Mouse (Mus musculus): Measurements from ENCODE around the gene Fancc. TPM values are rescaled to one million over a fixed set of nuclear protein-coding genes. Genes with fewer than 3 reads are reported as not detected.
A peak's percentile ranks its signal among the peaks of the same experiment; 100 is the strongest.

The Fancc gene
- polyA plus RNA-seq, 1 experiment, result 18.6 TPM

DNA sequence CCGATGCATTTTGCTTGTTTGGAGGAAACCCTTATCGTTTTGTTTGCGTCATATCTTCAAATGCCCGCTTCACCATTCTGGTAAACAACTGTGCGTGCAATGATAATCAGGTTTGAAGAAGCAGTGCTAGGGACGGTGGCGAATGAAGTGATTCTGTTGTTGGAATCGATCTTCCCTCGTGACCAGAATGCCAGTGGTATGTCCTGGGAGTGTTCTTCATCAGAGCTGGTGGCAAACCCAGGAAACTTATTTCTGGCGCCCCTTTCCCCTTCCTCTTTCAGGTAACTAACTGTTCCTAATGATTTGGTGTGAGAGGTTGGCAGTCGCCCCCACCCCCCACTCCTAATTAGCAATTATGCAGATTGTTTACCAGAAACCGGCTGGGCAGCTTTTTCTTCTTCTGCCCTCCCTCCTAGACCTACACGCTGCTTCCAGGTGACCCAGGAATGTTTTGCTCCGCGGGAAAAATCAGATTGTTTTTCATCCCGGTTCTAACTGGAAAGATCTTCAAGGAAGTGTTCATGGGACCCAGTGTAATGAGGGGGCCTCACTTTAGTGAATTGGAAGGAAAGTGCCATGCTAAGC lies 225.0 kb downstream of the Fancc start:
- DNase-seq, result no peak
- Histone ChIP-seq H3K4me1 (ENCODE audit: control insufficient read depth, insufficient read depth, low read length) (peaks cover 34% of the 10 kb centered on the region), H3K4me3 (replicated peaks; ENCODE audit: extremely low read depth, low read depth, low read length) (no peak overlapping the region)
- no peak for TF ChIP-seq CTCF (IDR thresholded peaks at IDR 0.05; ENCODE audit: insufficient read depth, low read length)
- no peak for TF ChIP-seq POLR2A (IDR thresholded peaks at IDR 0.05; ENCODE audit: borderline replicate concordance, extremely low read depth, low read depth, low read length)
- 25% methylated on average over 16 of the region's 16 CpGs for WGBS

DNA sequence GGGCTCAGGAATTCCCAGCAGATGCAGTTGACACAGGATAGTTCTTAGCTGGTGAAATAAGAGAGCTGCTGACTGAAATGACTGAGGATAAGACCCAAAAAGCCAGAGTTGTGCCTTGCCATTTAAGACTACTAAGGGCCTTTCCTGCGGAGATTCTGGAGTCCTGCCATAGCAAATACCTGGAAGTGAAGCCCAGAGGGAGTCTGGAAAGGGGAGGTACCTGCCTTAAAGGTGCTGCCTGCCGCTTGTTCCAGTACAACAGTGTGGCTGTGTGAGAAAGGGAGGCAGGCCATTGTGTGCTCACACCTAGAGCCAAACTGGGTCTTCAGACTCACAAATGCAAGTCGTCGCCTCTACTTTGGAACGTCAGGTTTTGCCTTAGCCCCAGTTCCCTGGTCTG lies 226.9 kb downstream of the Fancc start:
- H3K4me3 ChIP-seq (replicated peaks; ENCODE audit: extremely low read depth, low read depth, low read length), result peak overlapping the region; percentile 19
- 57% methylated on average over 5 of the region's 5 CpGs for WGBS
- H3K4me1 ChIP-seq (ENCODE audit: control insufficient read depth, insufficient read depth, low read length), result peaks cover 35% of the 10 kb centered on the region
- TF ChIP-seq CTCF (IDR thresholded peaks at IDR 0.05; ENCODE audit: insufficient read depth, low read length) (no peak), POLR2A (IDR thresholded peaks at IDR 0.05; ENCODE audit: borderline replicate concordance, extremely low read depth, low read depth, low read length) (no peak)
- peak; percentile 61 for DNase-seq

DNA sequence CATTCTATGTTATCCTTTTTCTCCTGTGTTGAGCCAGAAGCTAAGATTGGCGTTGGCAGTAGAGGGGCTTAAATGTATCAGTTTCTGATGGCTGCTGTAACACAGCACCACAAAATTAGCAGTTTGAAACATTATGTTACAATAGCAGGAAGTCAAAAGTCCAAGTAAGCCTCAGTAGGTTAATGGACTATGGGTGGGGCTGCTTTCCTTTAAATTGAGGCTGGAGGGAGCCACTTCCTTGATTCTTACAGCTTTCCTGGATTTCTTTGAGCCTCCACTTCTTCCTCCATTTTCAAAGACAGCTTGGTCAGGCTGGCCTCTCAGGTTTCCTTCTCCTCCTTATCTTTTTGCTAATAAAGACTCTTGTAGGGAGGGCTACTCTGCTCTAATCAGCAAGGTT lies 228.3 kb downstream of the Fancc start:
- DNase-seq, result no peak
- TF ChIP-seq POLR2A (IDR thresholded peaks at IDR 0.05; ENCODE audit: borderline replicate concordance, extremely low read depth, low read depth, low read length) (no peak), CTCF (IDR thresholded peaks at IDR 0.05; ENCODE audit: insufficient read depth, low read length) (no peak)
- WGBS, result 51% methylated on average over 1 of the region's 1 CpGs
- Histone ChIP-seq H3K4me3 (replicated peaks; ENCODE audit: extremely low read depth, low read depth, low read length) (no peak overlapping the region), H3K4me1 (ENCODE audit: control insufficient read depth, insufficient read depth, low read length) (peaks cover 35% of the 10 kb centered on the region)

DNA sequence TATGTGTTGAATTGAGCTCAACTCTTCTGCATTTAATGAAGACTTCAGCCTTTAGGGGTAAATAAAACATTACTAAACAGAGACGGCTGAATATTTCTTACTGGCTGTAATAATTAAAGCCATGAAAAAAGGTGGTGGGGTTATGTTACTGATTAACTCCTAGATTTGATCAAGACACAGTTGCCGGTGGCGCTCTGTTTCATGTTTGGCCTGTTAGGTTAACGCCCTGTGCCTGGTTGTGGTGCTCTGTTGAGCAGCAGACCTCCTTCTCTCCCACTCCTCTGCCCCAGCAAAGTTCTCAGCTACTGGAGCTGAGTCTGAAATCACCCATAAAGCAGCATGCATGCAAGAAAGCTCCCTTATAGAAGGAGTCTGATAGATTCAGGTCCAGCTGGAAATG lies 228.7 kb downstream of the Fancc start:
- TF ChIP-seq CTCF (IDR thresholded peaks at IDR 0.05; ENCODE audit: insufficient read depth, low read length) (no peak), POLR2A (IDR thresholded peaks at IDR 0.05; ENCODE audit: borderline replicate concordance, extremely low read depth, low read depth, low read length) (no peak)
- no peak for DNase-seq
- Histone ChIP-seq H3K4me3 (replicated peaks; ENCODE audit: extremely low read depth, low read depth, low read length) (no peak overlapping the region), H3K4me1 (ENCODE audit: control insufficient read depth, insufficient read depth, low read length) (peaks cover 38% of the 10 kb centered on the region)
- WGBS, result 67% methylated on average over 4 of the region's 4 CpGs

DNA sequence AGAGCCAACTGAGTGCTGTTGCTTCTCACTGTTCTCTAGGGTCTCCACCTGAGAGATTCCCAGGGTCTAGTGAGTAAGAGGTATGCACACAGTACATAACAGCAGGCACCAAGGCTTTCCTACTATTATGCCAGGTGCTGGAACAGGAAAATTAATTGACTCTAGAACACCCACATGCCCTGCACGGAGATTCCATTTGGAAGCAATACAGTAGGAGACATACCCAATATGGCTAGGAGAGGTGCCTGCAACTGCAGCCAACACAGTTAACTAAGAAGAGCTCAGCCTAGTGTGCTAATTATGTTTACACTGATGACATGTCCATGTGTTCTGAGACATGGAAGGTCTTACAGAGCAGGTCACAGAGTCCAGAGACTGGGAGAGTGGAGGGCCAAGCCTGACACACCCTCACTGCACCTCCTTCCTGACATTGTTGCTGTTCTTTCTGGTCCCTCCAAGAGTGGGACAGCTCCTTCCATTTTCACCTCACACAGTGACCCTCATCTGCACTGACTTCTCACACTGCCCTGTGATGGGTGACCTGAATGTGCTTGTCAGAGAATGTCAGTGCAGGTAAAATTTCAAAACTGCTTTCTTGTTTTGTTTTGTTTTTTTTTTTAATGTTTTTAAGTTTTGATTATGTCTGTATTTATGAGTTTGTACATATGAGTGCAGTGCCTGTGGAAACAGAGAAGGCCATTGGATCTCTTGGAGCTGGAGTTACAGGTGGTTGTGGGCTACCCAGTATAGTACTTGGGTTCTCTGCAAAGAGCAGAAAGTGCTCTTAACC lies 234.7 kb downstream of the Fancc start:
- H3K4me3 ChIP-seq (replicated peaks; ENCODE audit: extremely low read depth, low read depth, low read length), result no peak overlapping the region
- peaks cover 52% of the 10 kb centered on the region for H3K4me1 ChIP-seq (ENCODE audit: control insufficient read depth, insufficient read depth, low read length)
- 52% methylated on average over 1 of the region's 1 CpGs for WGBS
- TF ChIP-seq CTCF (IDR thresholded peaks at IDR 0.05; ENCODE audit: insufficient read depth, low read length) (no peak), POLR2A (IDR thresholded peaks at IDR 0.05; ENCODE audit: borderline replicate concordance, extremely low read depth, low read depth, low read length) (no peak)
- no peak for DNase-seq

DNA sequence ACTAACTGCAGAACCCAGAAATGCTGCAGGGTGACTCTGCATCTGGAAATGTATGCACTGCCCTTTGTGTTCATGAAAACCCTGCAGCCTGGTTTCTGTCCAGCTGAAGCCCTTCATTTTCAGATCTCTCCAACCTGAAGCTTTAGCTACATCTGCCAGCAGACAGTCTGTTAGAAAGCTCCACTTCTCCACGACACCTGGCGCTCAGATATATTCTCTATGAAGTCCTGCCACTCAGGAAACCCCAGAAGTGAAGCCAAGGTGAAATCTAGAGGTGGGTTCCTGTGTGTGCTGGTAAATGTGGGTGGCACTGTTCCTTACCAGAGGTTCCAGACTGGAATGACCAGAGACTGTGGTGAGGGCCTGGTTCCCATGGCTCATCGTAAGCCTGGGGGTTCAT lies 235.4 kb downstream of the Fancc start:
- Histone ChIP-seq H3K4me1 (ENCODE audit: control insufficient read depth, insufficient read depth, low read length) (peaks cover 48% of the 10 kb centered on the region), H3K4me3 (replicated peaks; ENCODE audit: extremely low read depth, low read depth, low read length) (no peak overlapping the region)
- no peak for TF ChIP-seq POLR2A (IDR thresholded peaks at IDR 0.05; ENCODE audit: borderline replicate concordance, extremely low read depth, low read depth, low read length)
- TF ChIP-seq CTCF (IDR thresholded peaks at IDR 0.05; ENCODE audit: insufficient read depth, low read length), result no peak
- DNase-seq, result no peak
- WGBS, result 90% methylated on average over 3 of the region's 3 CpGs

DNA sequence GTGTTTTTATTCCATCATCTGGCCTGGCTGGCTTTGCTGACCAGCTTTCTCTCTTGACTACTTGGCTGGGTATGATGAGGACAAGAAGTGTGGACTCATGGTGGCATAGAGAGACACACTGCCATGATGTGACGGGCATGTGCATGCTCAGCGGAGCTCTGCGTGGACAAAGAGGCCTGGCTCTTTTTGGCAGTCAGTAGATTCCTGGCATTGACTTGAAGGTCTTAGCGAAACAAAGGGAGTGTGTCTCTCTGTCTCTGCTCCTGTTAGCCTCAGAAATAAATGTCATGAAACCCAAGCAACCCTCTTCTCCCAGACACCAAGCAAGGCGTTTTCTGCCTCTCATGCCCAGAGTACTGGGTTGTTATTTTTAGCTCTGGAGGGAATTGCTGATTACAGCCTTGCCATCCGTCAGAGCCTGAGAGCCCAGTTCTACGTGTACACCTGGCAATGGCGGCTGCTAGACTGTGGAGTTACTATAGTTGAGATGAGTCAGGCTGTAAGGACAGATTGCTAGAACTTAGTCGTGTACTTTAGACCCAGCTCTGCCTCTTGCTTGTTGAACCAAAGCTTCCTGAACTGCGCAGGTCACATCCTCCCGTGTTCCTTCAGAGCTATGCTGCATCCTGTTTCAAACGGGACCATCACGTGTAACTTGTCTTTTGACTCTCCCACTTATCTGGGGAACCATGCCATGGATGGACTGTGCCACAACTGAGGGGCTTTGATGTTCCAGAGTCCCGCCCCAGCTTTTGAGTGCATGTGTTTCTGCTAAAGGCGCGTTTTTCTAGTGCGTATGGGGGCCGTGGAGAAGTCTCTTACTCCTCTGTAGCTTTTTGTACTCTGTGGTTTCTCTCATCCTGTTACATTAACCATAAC lies 236.1 kb downstream of the Fancc start:
- no peak for TF ChIP-seq CTCF (IDR thresholded peaks at IDR 0.05; ENCODE audit: insufficient read depth, low read length)
- Histone ChIP-seq H3K4me1 (ENCODE audit: control insufficient read depth, insufficient read depth, low read length) (peaks cover 43% of the 10 kb centered on the region), H3K4me3 (replicated peaks; ENCODE audit: extremely low read depth, low read depth, low read length) (no peak overlapping the region)
- WGBS, result 31% methylated on average over 18 of the region's 18 CpGs
- DNase-seq, result peak; percentile 9

DNA sequence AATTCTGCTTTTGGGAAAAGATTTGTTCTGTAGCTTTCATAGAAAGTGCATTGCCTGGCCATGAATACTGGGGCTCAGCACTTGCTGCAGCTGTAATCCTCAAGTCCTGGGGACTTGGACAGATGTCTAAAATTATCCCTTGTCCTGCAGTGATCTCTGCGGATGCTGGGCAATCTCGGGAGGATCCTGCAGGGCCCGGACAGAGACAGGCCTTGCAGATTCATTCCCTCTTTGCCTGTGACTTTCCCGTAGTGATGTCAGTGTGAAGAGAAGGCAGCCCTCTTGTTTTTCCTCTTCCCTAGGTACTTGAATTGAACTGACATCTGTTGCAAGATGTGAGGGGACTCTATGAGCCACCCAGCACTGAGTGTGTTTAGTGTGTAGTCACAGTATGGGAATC lies 236.9 kb downstream of the Fancc start:
- WGBS, result 45% methylated on average over 4 of the region's 4 CpGs
- no peak for DNase-seq

DNA sequence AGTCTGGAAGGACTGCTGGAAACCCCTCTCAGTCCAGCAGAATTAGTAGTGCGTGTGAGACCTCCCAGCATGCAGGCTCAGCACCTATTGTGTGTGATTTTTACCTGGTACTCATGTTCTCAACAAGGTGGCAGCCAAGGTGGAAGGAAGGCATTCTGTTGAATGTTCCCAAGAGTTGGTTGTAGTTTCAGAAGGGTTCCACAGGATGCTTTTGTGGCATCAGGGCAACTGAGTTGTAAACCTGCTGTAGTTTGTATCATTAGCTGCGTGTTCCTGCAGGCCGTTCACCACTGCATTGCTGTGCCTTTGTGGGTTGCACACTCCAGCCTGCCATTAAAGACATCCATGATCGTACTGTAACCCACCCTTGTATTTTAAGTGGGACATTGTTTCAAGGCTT lies 238.4 kb downstream of the Fancc start:
- H3K4me3 ChIP-seq (replicated peaks; ENCODE audit: extremely low read depth, low read depth, low read length), result no peak overlapping the region
- peaks cover 54% of the 10 kb centered on the region for H3K4me1 ChIP-seq (ENCODE audit: control insufficient read depth, insufficient read depth, low read length)
- WGBS, result 73% methylated on average over 4 of the region's 4 CpGs
- TF ChIP-seq CTCF (IDR thresholded peaks at IDR 0.05; ENCODE audit: insufficient read depth, low read length) (no peak), POLR2A (IDR thresholded peaks at IDR 0.05; ENCODE audit: borderline replicate concordance, extremely low read depth, low read depth, low read length) (no peak)
- DNase-seq, result no peak

More for the DNA sequence above, 236.9 kb downstream of the Fancc start:
- TF ChIP-seq CTCF (IDR thresholded peaks at IDR 0.05; ENCODE audit: insufficient read depth, low read length) (no peak), POLR2A (IDR thresholded peaks at IDR 0.05; ENCODE audit: borderline replicate concordance, extremely low read depth, low read depth, low read length) (no peak)
- Histone ChIP-seq H3K4me3 (replicated peaks; ENCODE audit: extremely low read depth, low read depth, low read length) (no peak overlapping the region), H3K4me1 (ENCODE audit: control insufficient read depth, insufficient read depth, low read length) (peaks cover 49% of the 10 kb centered on the region)
